Mouse (Mus musculus) midbrain, embryonic 16.5 days (tissue): ENCODE data around the gene Mmp24. TPM values are rescaled to one million over a fixed set of nuclear protein-coding genes. Genes with fewer than 3 reads are reported as not detected.

Experiments used
- ATAC-seq: fragments of 200-750 bp; cut with Nextera tagmentation; 2 replicates; pipeline ENCODE4 v1.8.0; 2017; ENCODE audit warnings: moderate TSS enrichment
- H3K27ac ChIP-seq: fragments of 300-500 bp; sonication (generic); 2 replicates; pipeline ENCODE4 v1.5.1; 2014; ENCODE audit warnings: mild to moderate bottlenecking, low read length, mixed read lengths
- H3K27me3 ChIP-seq: fragments of 300-500 bp; sonication (generic); 2 replicates; pipeline ENCODE4 v1.6.1; 2014; ENCODE audit warnings: low read depth, low read length, mixed read lengths; ENCODE audit not compliant: control insufficient read depth, insufficient read depth
- H3K36me3 ChIP-seq: fragments of 300-500 bp; sonication (generic); 2 replicates; pipeline ENCODE4 v1.6.1; 2014; ENCODE audit warnings: mild to moderate bottlenecking, low read length, moderate library complexity, mixed read lengths; ENCODE audit not compliant: control insufficient read depth, insufficient read depth
- H3K4me1 ChIP-seq: fragments of 300-500 bp; sonication (generic); 2 replicates; pipeline ENCODE4 v1.6.1; 2014; ENCODE audit warnings: mild to moderate bottlenecking, low read length, mixed read lengths; ENCODE audit not compliant: control insufficient read depth, insufficient read depth
- H3K4me2 ChIP-seq: fragments of 300-500 bp; sonication (generic); 2 replicates; pipeline ENCODE4 v1.6.1; 2014; ENCODE audit warnings: mild to moderate bottlenecking, low read length, mixed read lengths
- H3K4me3 ChIP-seq: fragments of 300-500 bp; sonication (generic); 2 replicates; pipeline ENCODE4 v1.5.1; 2014; ENCODE audit warnings: low read depth, mild to moderate bottlenecking, low read length, moderate library complexity, mixed read lengths
- H3K9ac ChIP-seq: fragments of 300-500 bp; sonication (generic); 2 replicates; pipeline ENCODE4 v1.6.1; 2014; ENCODE audit warnings: low read depth, low read length, mixed read lengths
- H3K9me3 ChIP-seq: fragments of 300-500 bp; sonication (generic); replicated peaks from 2 replicates; pipeline ENCODE4 v1.6.1; 2014; ENCODE audit warnings: mild to moderate bottlenecking, low read length, mixed read lengths; ENCODE audit not compliant: control insufficient read depth, poor library complexity, severe bottlenecking
- WGBS: fragments of 180-500 bp; shearing (Covaris S2); extraction: QIAGEN DNeasy Blood & Tissue Kit; methylation state at CpG from one replicate; pipeline ENCODE4 v1.1.7; 2014; 5-methylcytosine and 5-hydroxymethylcytosine counted together
- polyA plus RNA-seq: library from polyadenylated mRNA; unstranded; fragments of >200 nt; fragmentation: Nextera tagmentation; extraction: Ambion mirVana; gene quantifications from 2 replicates; pipeline ENCODE4 v1.2.1, GENCODE M21; 2015

The Mmp24 gene
- polyA plus RNA-seq, 1 experiment from 2014 or later: 16.7 TPM

- H3K27ac ChIP-seq: no peak overlapping the region
- peaks cover 12% of the 10 kb centered on the region for H3K36me3 ChIP-seq
- H3K4me3 ChIP-seq: no peak overlapping the region
- no peak for ATAC-seq
- H3K9me3 ChIP-seq: no peaks in the 10 kb centered on the region
- 83% methylated on average over 10 of the region's 10 CpGs for WGBS
- H3K4me2 ChIP-seq: peak overlapping the region; percentile 81; the same call in 1 of the 2 replicates
- peak overlapping the region; percentile 86; the same call in 1 of the 2 replicates for H3K9ac ChIP-seq
- peaks cover 15% of the 10 kb centered on the region for H3K4me1 ChIP-seq
- no peaks in the 10 kb centered on the region for H3K27me3 ChIP-seq
These were observed 42.4 kb downstream of the Mmp24 start for GRCm38 (mm10) chr2:155817301-155818245.

GRCm38 (mm10) chr2:155818596-155819391 lies 43.7 kb downstream of the Mmp24 start:
- peak overlapping the region; percentile 75 for H3K27ac ChIP-seq
- H3K9me3 ChIP-seq: no peaks in the 10 kb centered on the region
- 3% methylated on average over 37 of the region's 37 CpGs for WGBS
- peak; percentile 93 for ATAC-seq
- H3K27me3 ChIP-seq: no peaks in the 10 kb centered on the region
- H3K36me3 ChIP-seq: peaks cover 16% of the 10 kb centered on the region
- H3K4me1 ChIP-seq: peaks cover 15% of the 10 kb centered on the region
- H3K4me2 ChIP-seq: peak overlapping the region; percentile 81
- peak overlapping the region; percentile 86 for H3K9ac ChIP-seq
- peak overlapping the region; percentile 53 for H3K4me3 ChIP-seq

- Histone ChIP-seq H3K9ac (peak within 1 kb of the TSS; percentile 86), H3K27me3 (no peaks in the 10 kb centered on the region), H3K9me3 (no peaks in the 10 kb centered on the region), H3K27ac (peak within 1 kb of the TSS; percentile 75), H3K4me1 (peaks cover 15% of the 10 kb centered on the region), H3K4me2 (peak within 1 kb of the TSS; percentile 81), H3K4me3 (peak within 1 kb of the TSS; percentile 53), H3K36me3 (peaks cover 12% of the 10 kb centered on the region)
- no peak for ATAC-seq
These were observed 44.1 kb downstream of the Mmp24 start, which contains the start of gene BC029722 for GRCm38 (mm10) chr2:155819392-155819448. Gene BC029722 (minus strand): TSS chr2:155819426.

DNA sequence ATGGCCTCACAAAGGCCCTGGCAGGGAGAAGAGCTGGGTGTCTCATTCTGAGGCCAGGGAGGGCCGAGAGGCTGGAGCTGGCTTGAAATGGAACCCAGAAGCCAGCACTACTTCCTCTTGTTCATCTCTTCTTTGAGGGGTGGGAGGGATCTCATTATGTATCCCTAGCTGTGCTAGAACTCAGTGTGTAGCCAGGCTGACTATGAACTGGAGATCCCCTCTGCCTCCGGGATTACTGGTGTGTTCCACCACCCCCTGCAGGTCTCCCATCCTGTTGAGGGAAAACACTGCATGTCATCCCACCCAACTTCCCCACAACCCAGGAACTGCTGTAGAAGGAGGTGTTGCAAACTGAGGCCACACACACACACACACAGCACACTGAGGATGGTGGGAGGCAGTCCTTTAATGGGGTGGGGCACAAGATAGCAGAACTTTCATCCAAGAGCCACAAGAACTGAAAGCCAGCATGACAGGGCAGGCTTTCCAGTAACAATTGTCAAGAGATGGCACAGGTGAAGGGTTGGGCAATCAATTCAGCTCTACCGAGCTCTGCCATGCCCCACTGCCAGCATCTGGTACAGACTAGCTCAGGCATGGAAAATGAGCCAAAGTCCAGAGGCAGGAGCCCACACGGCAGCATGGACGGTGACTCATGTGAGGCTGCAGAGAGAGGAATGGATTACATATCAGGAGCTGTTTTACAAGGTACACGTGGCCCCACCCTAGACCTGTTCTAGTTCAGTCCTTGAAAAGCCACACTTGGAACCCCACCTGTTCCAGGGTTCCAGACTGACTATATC lies 44.5 kb downstream of the Mmp24 start:
- no peaks in the 10 kb centered on the region for H3K27me3 ChIP-seq
- H3K36me3 ChIP-seq: peaks cover 9% of the 10 kb centered on the region; the same call in 1 of the 2 replicates
- peak overlapping the region; percentile 53 for H3K4me3 ChIP-seq
- peak overlapping the region; percentile 81 for H3K4me2 ChIP-seq
- WGBS: 65% methylated on average over 6 of the region's 6 CpGs
- no peaks in the 10 kb centered on the region for H3K9me3 ChIP-seq
- H3K4me1 ChIP-seq: peaks cover 15% of the 10 kb centered on the region
- no peak; the same call in 1 of the 2 replicates for ATAC-seq
- H3K27ac ChIP-seq: peak overlapping the region; percentile 75
- peak overlapping the region; percentile 86 for H3K9ac ChIP-seq

GRCm38 (mm10) chr2:155820779-155821178 lies 45.6 kb downstream of the Mmp24 start:
- Histone ChIP-seq H3K9me3 (no peaks in the 10 kb centered on the region), H3K36me3 (peaks cover 9% of the 10 kb centered on the region; the same call in 1 of the 2 replicates), H3K27me3 (no peaks in the 10 kb centered on the region), H3K9ac (no peak overlapping the region), H3K4me3 (no peak overlapping the region), H3K27ac (no peak overlapping the region), H3K4me2 (no peak overlapping the region), H3K4me1 (peaks cover 24% of the 10 kb centered on the region)
- no peak for ATAC-seq
- WGBS: 98% methylated on average over 5 of the region's 5 CpGs

DNA sequence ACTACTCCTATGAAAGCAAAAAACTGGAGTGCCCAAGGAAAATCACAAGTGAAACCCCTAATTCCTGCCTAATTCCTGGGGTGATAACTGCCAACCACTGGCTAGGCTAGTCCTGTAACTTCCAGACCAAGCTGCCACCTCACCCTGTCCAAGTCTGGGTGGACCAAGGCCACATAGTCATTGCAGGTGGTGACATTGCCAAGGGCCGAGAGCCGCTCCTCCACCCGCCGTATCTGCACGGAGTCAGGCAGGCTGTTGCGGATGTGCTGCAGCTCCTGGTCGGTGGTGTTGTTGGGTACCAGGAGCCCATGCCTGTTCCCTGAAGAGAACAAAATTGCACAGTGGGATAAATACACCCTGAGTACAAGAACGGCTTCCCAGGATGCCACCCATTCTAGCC lies 48.6 kb downstream of the Mmp24 start:
- H3K4me2 ChIP-seq: no peak overlapping the region

DNA sequence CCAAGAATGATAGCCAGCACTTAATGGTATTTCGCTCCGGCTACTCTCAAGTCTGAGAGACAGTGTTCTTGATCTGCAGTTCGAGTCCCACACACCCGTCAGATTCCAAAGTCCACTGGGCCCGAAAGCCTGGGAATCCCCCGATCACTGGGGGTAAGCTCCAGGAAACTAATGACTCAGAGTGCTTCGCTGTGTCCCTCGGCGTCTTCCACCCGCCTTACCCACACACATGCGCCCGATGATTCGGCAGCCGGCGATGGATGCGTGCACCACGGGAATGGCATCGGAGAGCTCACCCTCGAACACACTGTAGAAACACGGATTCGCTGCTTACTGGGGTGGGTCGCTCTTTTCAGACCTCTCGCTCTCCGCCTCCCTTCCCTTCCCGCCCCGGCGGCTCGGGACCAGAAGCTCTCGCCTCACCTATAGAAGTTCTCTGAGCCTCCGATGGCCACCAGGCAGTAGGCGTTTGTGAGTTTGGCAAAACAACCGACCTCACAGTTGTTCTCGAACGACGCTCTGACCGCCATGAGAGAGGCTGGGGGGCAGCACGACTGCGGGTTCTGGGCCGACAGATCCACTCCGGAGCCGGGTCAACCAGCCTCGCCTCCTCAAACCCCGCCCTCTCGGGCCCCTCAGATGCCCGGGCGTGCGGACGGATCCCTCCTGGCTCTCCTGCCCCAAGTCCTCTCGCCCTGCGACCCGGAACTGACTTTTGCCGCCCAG lies 50.9 kb downstream of the Mmp24 start:
- H3K27ac ChIP-seq: peak overlapping the region; percentile 87
- peaks cover 9% of the 10 kb centered on the region; the same call in 1 of the 2 replicates for H3K36me3 ChIP-seq
- peak overlapping the region; percentile 94 for H3K4me3 ChIP-seq
- H3K9me3 ChIP-seq: no peaks in the 10 kb centered on the region
- H3K4me2 ChIP-seq: peak overlapping the region; percentile 82
- H3K9ac ChIP-seq: peak overlapping the region; percentile 66
- H3K27me3 ChIP-seq: no peaks in the 10 kb centered on the region
- peaks cover 22% of the 10 kb centered on the region for H3K4me1 ChIP-seq
- peak; percentile 34; the same call in 1 of the 2 replicates for ATAC-seq
- 3% methylated on average over 50 of the region's 52 CpGs for WGBS

More for the DNA sequence above, 48.6 kb downstream of the Mmp24 start:
- no peak overlapping the region for H3K4me3 ChIP-seq
- ATAC-seq: no peak
- H3K9ac ChIP-seq: no peak overlapping the region
- no peaks in the 10 kb centered on the region for H3K9me3 ChIP-seq
- peaks cover 9% of the 10 kb centered on the region; the same call in 1 of the 2 replicates for H3K36me3 ChIP-seq
- no peak overlapping the region for H3K27ac ChIP-seq
- no peaks in the 10 kb centered on the region for H3K27me3 ChIP-seq
- 95% methylated on average over 8 of the region's 8 CpGs for WGBS
- peaks cover 27% of the 10 kb centered on the region for H3K4me1 ChIP-seq
